Mouse (Mus musculus) liver, embryonic 12.5 days (tissue): ENCODE data around the gene Ehmt2. TPM values are rescaled to one million over a fixed set of nuclear protein-coding genes. Genes with fewer than 3 reads are reported as not detected.
"Not testable (repeated sequence)": the region's sequence is repeated elsewhere in the genome, so short reads cannot be mapped to it uniquely, and the experiment has no call there.

Experiments
- ATAC-seq: fragments of 200-750 bp; cut with Nextera tagmentation; 2 replicates; pipeline ENCODE4 v1.8.0; 2017; ENCODE audit warnings: moderate number of reproducible peaks, mild to moderate bottlenecking, moderate library complexity
- H3K27ac ChIP-seq: fragments of 300-500 bp; sonication (generic); 2 replicates; pipeline ENCODE4 v1.5.1; 2016; ENCODE audit warnings: mild to moderate bottlenecking
- H3K27me3 ChIP-seq: fragments of 300-500 bp; sonication (generic); replicated peaks from 2 replicates; pipeline ENCODE4 v1.6.1; 2016; ENCODE audit warnings: mild to moderate bottlenecking, moderate library complexity
- H3K36me3 ChIP-seq: fragments of 300-500 bp; sonication (generic); 2 replicates; pipeline ENCODE4 v1.6.1; 2016; ENCODE audit warnings: mild to moderate bottlenecking, moderate library complexity
- H3K4me1 ChIP-seq: fragments of 300-500 bp; sonication (generic); 2 replicates; pipeline ENCODE4 v1.6.1; 2016
- H3K4me2 ChIP-seq: fragments of 300-500 bp; sonication (generic); 2 replicates; pipeline ENCODE4 v1.6.1; 2016; ENCODE audit warnings: mild to moderate bottlenecking, moderate library complexity
- H3K4me3 ChIP-seq: fragments of 300-500 bp; sonication (generic); 2 replicates; pipeline ENCODE4 v1.5.1; 2016; ENCODE audit warnings: mild to moderate bottlenecking, moderate library complexity
- H3K9ac ChIP-seq: fragments of 300-500 bp; sonication (generic); 2 replicates; pipeline ENCODE4 v1.6.1; 2016; ENCODE audit warnings: mild to moderate bottlenecking, moderate library complexity
- H3K9me3 ChIP-seq: fragments of 300-500 bp; sonication (generic); replicated peaks from 2 replicates; pipeline ENCODE4 v1.6.1; 2016; ENCODE audit warnings: mild to moderate bottlenecking, moderate library complexity
- WGBS: fragments of 180-500 bp; shearing (Covaris S2); methylation state at CpG from one replicate; pipeline ENCODE4 v1.1.7; 2016; ENCODE audit not compliant: insufficient replicate concordance; 5-methylcytosine and 5-hydroxymethylcytosine counted together
- polyA plus RNA-seq: library from polyadenylated mRNA; unstranded; fragments of >200 nt; fragmentation: Nextera tagmentation; extraction: Ambion mirVana; gene quantifications from 2 replicates; pipeline ENCODE4 v1.2.1, GENCODE M21; 2016

Ehmt2 gene
- polyA plus RNA-seq, 1 experiment from 2014 or later, result 32.8 TPM

DNA sequence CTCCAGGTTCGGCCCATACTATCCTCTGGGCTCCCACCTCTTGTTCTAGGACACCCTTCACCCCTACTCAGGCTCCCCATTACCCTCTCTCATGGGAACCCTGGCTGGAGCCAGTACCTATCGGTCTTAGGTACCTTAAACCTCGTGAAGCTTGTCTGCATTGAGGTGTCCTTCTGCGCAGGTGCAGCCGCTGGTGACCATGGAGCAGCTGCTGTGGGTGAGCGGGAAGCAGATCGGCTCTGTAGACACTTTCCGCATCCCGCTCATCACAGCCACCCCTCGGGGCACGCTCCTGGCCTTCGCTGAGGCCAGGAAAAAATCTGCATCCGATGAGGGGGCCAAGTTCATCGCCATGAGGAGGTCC lies 33.4 kb downstream of the Ehmt2 start:
- Histone ChIP-seq H3K9ac (peak overlapping the region; percentile 81), H3K27ac (peak overlapping the region; percentile 64), H3K4me2 (peak overlapping the region; percentile 98), H3K4me1 (peaks cover 38% of the 10 kb centered on the region), H3K36me3 (peaks cover 18% of the 10 kb centered on the region; the same call in 1 of the 2 replicates), H3K27me3 (no peaks in the 10 kb centered on the region), H3K4me3 (peak overlapping the region; percentile 72), H3K9me3 (no peaks in the 10 kb centered on the region)
- ATAC-seq, result no peak; the same call in 1 of the 2 replicates
- 15% methylated on average over 14 of the region's 14 CpGs for WGBS

DNA sequence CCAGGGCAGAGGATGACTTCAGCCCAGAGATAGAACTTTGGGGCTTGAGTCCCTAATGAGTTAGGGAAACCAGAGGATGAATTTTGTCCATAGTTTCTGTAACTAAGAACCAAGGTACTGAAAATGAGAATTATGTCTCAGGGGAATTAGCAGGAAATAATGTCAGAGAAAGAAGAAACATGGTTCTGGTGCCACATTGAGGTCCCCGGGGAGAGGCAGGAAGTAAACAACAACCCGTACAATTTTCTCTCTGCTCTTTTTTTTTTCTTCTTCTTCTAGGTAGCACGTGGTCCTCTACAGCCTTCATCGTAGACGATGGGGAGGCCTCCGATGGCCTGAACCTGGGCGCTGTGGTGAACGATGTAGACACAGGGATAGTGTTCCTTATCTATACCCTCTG lies 34.0 kb downstream of the Ehmt2 start:
- Histone ChIP-seq H3K4me1 (peaks cover 38% of the 10 kb centered on the region), H3K4me3 (peak overlapping the region; percentile 72), H3K4me2 (peak overlapping the region; percentile 98), H3K27ac (no peak overlapping the region), H3K36me3 (peaks cover 18% of the 10 kb centered on the region; the same call in 1 of the 2 replicates), H3K9ac (peak overlapping the region; percentile 81), H3K9me3 (no peaks in the 10 kb centered on the region), H3K27me3 (no peaks in the 10 kb centered on the region)
- no peak for ATAC-seq
- 64% methylated on average over 8 of the region's 8 CpGs for WGBS

DNA sequence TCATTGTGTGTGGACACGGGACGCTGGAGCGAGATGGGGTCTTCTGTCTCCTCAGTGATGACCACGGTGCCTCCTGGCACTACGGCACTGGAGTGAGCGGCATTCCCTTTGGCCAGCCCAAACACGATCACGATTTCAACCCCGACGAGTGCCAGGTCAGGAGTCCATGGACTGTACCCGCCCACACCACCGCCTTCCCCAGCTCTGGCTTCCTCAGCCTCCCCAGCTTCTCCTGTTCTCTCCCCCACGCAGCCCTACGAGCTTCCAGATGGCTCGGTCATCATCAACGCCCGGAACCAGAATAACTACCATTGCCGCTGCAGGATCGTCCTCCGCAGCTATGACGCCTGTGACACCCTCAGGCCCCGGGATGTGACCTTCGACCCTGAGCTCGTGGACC lies 35.8 kb downstream of the Ehmt2 start:
- H3K4me3 ChIP-seq, result no peak overlapping the region
- no peaks in the 10 kb centered on the region for H3K27me3 ChIP-seq
- H3K27ac ChIP-seq, result no peak overlapping the region
- H3K36me3 ChIP-seq, result peaks cover 18% of the 10 kb centered on the region; the same call in 1 of the 2 replicates
- ATAC-seq, result no peak
- H3K4me1 ChIP-seq, result peaks cover 38% of the 10 kb centered on the region
- H3K9me3 ChIP-seq, result no peaks in the 10 kb centered on the region
- 68% methylated on average over 24 of the region's 24 CpGs for WGBS
- H3K9ac ChIP-seq, result no peak overlapping the region
- peak overlapping the region; percentile 31 for H3K4me2 ChIP-seq

DNA sequence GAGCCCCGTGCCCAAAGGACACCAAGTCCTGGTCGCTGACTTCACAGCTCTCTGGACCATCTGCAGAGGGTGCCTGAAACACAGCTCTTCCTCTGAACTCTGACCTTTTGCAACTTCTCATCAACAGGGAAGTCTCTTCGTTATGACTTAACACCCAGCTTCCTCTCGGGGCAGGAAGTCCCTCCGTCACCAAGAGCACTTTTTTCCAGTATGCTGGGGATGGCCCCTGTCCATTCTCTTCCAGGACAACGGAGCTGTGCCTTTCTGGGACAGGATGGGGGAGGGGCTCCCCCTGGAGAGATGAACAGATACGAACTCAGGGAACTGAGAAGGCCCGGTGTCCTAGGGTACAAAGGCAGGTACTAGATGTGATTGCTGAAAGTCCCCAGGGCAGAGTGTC lies 36.6 kb downstream of the Ehmt2 start:
- Histone ChIP-seq H3K4me1 (peaks cover 38% of the 10 kb centered on the region), H3K27me3 (no peaks in the 10 kb centered on the region), H3K36me3 (peaks cover 18% of the 10 kb centered on the region; the same call in 1 of the 2 replicates), H3K4me3 (no peak overlapping the region), H3K27ac (peak overlapping the region; percentile 37; the same call in 1 of the 2 replicates), H3K4me2 (0 out of 2 replicates have a peak overlapping the region, but pooled peaks have one; percentile 15), H3K9ac (no peak overlapping the region), H3K9me3 (no peaks in the 10 kb centered on the region)
- no peak for ATAC-seq
- WGBS, result 37% methylated on average over 8 of the region's 8 CpGs

DNA sequence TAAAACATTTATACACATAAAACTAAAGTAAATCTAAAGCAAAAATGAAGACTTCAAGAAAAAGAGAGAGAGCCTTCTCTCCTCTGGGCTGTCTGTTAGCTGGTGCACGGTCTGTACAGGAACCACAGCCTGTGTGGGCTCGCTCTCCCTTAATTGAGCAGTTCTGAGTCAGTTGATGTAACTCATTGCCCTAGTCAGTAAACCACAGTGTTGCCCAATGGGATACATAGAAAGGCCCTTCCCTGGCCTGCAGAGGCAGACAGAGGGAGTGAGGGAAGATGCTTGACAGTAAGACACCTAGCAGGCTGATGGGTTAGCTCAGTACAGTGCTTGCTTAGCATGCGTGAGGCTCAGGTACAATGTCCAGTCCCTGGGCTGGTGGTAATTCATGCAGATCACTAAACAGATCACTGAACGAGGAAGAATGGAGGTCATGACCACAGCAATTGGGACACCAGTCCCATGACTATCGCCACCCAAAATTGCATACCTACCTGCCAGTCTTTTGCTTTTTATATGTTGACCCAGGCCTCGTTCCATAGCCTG lies 39.8 kb downstream of the Ehmt2 start:
- Histone ChIP-seq H3K9me3 (no peaks in the 10 kb centered on the region), H3K36me3 (peaks cover 18% of the 10 kb centered on the region; the same call in 1 of the 2 replicates), H3K4me3 (no peak overlapping the region), H3K4me1 (peaks cover 35% of the 10 kb centered on the region), H3K27ac (no peak overlapping the region), H3K27me3 (no peaks in the 10 kb centered on the region), H3K9ac (no peak overlapping the region), H3K4me2 (no peak overlapping the region)
- ATAC-seq, result no peak
- 71% methylated on average over 6 of the region's 6 CpGs for WGBS

DNA sequence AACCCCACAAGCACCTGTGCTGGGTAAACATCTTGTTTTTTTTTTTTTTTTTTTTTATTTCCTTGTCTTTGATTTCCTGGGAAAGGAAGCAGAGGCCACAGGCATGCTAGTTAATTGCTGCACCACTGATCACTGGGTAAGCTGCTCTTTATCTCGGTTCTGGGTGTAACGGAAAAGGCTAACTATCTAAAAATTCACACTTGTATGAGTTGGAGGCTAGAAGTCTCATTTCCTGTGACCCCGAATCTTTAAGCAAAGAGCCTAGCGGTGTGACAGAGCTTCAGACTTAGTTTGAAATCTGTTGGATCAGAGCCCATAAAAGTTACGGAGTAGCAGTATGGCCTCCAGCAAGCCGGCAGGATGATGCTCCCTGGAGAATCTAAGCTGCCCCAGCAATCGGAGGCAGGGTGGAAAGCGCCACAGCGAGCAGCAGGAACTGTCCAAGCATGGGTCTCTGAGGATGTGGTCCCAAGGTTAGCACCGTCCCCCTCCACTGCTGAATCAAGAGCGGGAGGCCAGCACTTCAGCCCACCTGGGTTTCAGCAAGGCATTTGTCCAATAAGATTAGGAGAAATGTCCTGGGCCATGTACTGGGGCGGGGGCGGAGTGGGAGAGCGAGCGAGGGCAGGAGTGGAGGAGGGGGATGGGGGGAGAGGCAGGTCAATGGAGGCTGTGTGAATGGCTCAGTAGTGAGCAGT lies 43.2 kb downstream of the Ehmt2 start:
- peaks cover 19% of the 10 kb centered on the region for H3K4me1 ChIP-seq
- WGBS, result 16% methylated on average over 15 of the region's 15 CpGs
- H3K4me2 ChIP-seq, result peak overlapping the region; percentile 71
- peak; percentile 50; the same call in 1 of the 2 replicates for ATAC-seq
- no peaks in the 10 kb centered on the region for H3K9me3 ChIP-seq
- no peaks in the 10 kb centered on the region for H3K36me3 ChIP-seq
- no peaks in the 10 kb centered on the region for H3K27me3 ChIP-seq
- peak overlapping the region; percentile 32 for H3K4me3 ChIP-seq
- H3K27ac ChIP-seq, result peak overlapping the region; percentile 74
- H3K9ac ChIP-seq, result peak overlapping the region; percentile 60

DNA sequence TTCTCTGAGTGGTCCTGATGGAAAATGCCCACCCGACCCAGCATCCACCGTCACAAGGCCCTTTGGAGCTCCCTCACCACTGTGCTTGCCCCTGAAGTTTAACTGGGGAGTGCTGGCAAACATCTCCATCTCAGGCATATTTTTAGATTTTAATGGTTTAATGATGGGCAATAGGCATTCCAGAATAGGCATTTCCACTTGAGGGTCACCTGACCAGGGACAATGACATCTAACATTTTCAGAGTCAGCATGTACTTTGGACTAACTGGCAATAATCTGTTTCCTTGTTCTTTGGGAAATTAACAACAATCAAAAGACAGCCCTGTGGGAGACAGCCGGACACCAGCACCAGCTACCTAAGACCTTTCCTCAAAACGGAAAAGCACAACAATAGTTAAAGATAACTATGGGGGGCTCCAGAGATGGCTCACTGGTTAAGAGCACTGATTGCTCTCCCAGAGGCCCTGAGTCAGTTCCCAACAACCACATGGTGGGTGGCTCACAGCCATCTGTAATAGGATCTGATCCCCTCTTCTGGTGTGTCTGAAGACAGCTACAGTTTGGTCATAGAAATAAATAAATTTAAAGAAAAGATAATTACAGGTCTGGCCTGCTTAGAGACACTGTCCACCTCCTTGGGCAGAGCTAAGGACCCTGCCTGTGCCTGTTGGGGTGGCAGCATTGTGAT lies 45.0 kb downstream of the Ehmt2 start:
- no peaks in the 10 kb centered on the region for H3K27me3 ChIP-seq
- H3K36me3 ChIP-seq, result no peaks in the 10 kb centered on the region
- no peak overlapping the region for H3K4me2 ChIP-seq
- H3K9ac ChIP-seq, result no peak overlapping the region
- H3K27ac ChIP-seq, result no peak overlapping the region
- H3K4me1 ChIP-seq, result peaks cover 19% of the 10 kb centered on the region
- ATAC-seq, result no peak
- no peak overlapping the region for H3K4me3 ChIP-seq
- 77% methylated on average over 4 of the region's 4 CpGs for WGBS
- no peaks in the 10 kb centered on the region for H3K9me3 ChIP-seq

DNA sequence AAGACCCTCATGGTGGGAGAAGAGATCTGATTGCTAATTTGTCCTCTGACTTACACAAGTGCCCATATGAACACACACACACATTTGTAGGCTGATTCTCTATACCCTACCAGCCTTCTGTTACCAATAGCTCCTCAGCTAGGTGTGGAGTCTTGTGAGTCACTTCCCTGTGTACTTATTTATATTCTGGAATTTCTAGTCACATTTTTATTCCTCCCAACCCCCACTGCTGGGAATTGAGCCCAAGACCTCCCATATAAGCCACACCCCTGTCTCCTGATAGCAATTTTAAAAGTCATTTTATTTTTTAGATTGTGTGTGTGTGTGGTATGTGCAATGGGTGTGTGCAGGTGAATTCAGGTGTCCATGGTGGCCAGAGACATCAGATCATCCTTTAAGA lies 46.1 kb downstream of the Ehmt2 start:
- Histone ChIP-seq H3K4me1 (peaks cover 19% of the 10 kb centered on the region), H3K4me2 (no peak overlapping the region), H3K9me3 (no peaks in the 10 kb centered on the region), H3K27ac (no peak overlapping the region), H3K36me3 (peaks cover 1% of the 10 kb centered on the region), H3K4me3 (no peak overlapping the region), H3K9ac (no peak overlapping the region), H3K27me3 (no peaks in the 10 kb centered on the region)
- no peak for ATAC-seq

DNA sequence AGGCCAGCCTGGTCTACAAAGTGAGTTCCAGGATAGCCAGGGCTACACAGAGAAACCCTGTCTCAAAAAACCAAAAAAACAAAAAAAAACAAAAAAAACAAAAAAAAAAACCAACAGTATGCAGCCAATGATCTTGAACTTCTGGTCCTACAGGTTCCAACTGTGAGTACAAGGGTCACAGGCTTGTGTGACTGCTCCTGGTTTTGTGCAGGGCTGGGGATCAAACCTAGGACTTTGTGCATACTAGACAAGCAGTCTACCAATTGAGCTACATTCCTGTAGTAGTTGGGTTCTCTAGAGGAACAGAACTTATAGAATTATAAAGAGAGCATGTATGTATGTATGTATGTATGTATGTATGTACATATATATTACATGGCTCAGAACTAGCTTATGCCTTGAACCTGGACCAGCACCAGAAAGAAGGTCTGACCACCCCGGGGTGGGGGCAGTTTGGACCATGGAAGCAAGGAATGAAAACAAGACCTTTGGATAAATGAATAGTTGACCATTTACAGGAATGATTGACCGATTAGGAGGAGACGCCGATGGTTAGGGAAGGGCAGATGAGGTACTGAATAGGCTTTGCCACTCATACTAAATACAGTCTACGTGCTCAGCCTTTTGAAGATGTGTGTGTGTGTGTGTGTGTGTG lies 48.3 kb downstream of the Ehmt2 start:
- 73% methylated on average over 5 of the region's 5 CpGs for WGBS
- H3K27me3 ChIP-seq, result no peaks in the 10 kb centered on the region
- H3K27ac ChIP-seq, result no peak overlapping the region
- H3K9me3 ChIP-seq, result no peaks in the 10 kb centered on the region
- no peak overlapping the region for H3K4me2 ChIP-seq
- peaks cover 31% of the 10 kb centered on the region for H3K4me1 ChIP-seq
- no peak overlapping the region for H3K4me3 ChIP-seq
- H3K9ac ChIP-seq, result no peak overlapping the region
- H3K36me3 ChIP-seq, result peaks cover 24% of the 10 kb centered on the region
- no peak for ATAC-seq

DNA sequence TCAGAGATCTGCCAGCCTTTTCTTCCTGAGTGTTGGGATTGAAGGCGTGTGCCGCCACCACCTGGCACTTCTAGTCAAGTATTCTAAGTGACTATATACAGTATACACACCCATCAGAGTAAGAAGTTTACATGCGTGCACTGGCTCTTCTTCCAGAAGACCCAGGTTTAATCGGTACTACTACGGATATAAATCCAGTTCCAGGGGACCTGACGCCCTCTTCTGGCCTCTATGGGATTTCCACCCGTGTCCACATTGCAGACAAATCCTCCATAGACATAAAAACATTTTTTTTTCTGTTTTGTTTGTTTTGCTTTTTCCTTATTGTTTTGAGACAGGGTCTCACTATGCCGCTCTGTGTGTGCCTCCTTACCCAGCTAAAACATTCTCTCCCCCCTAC lies 49.3 kb downstream of the Ehmt2 start:
- Histone ChIP-seq H3K9me3 (no peaks in the 10 kb centered on the region), H3K27me3 (no peaks in the 10 kb centered on the region), H3K4me3 (no peak overlapping the region), H3K36me3 (peaks cover 25% of the 10 kb centered on the region), H3K4me2 (no peak overlapping the region), H3K9ac (no peak overlapping the region), H3K4me1 (peaks cover 25% of the 10 kb centered on the region), H3K27ac (no peak overlapping the region)
- no peak for ATAC-seq
- WGBS, result 29% methylated on average over 8 of the region's 8 CpGs

DNA sequence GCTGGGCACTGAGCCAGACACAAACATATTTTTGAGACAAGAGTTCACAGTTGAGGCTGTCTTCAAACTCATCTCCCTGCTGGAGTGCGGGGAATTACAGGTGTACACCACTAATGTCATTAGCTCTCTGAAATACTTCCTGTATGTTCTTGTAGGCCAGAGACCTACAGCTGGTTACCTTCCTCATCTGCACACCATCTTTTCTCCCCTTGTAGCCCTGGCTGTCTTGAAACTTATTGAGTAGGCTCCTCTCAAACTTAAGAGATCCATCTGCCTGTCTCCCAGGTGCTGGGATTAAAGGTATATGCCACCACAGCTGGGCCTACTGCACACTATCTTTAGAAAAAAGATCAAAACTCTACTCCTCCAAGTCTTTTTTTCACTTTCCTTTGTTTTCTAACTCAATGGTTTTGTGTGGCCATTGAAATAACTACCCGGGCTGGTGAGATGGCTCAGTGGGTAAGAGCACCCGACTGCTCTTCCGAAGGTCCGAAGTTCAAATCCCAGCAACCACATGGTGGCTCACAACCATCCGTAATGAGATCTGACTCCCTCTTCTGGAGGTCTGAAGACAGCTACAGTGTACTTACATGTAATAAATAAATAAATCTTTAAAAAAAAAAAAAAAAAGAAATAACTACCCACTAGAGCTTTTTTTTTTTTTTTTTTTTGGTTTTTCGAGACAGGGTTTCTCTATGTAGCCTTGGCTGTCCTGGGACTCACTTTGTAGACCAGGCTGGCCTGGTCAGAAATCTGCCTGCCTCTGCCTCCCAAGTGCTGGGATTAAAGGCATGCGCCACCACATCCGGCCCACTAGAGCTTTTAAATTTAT lies 50.7 kb downstream of the Ehmt2 start:
- ATAC-seq, H3K4me2 ChIP-seq, H3K27me3 ChIP-seq, H3K9ac ChIP-seq, H3K9me3 ChIP-seq, H3K4me3 ChIP-seq: not testable (repeated sequence)
- 41% methylated on average over 9 of the region's 9 CpGs for WGBS
- H3K4me1 ChIP-seq, result peaks cover 31% of the 10 kb centered on the region
- peaks cover 25% of the 10 kb centered on the region for H3K36me3 ChIP-seq
- H3K27ac ChIP-seq, result peak overlapping the region; percentile 94
